Mouse (Mus musculus) cerebellum, adult 9-10 months (tissue): Measurements from ENCODE around the gene Cacna1d.

Source experiments
- DNase-seq: peaks from one replicate; pipeline ENCODE4 v3.0.0; 2022

Cacna1d gene

GRCm38 (mm10) chr14:30255701-30256400 lies 235.4 kb downstream of the Cacna1d start:
- no peak for DNase-seq

GRCm38 (mm10) chr14:30254776-30255175 lies 236.5 kb downstream of the Cacna1d start:
- DNase-seq, result no peak

- no peak for DNase-seq
Observed at GRCm38 (mm10) chr14:30252824-30253223, 238.4 kb downstream of the Cacna1d start.

- no peak for DNase-seq
Observed at GRCm38 (mm10) chr14:30251351-30251750, 239.9 kb downstream of the Cacna1d start.

GRCm38 (mm10) chr14:30249591-30249990 lies 241.7 kb downstream of the Cacna1d start:
- no peak for DNase-seq

GRCm38 (mm10) chr14:30248811-30249210 lies 242.4 kb downstream of the Cacna1d start:
- no peak for DNase-seq

- DNase-seq, result no peak
Observed at GRCm38 (mm10) chr14:30248121-30248520, 243.1 kb downstream of the Cacna1d start.

- DNase-seq, result no peak
Observed at GRCm38 (mm10) chr14:30247606-30248005, 243.6 kb downstream of the Cacna1d start.

- no peak for DNase-seq
Observed at GRCm38 (mm10) chr14:30244776-30245175, 246.5 kb downstream of the Cacna1d start.

- no peak for DNase-seq
Observed at GRCm38 (mm10) chr14:30242818-30243205, 248.4 kb downstream of the Cacna1d start.

- DNase-seq, result no peak
Observed at GRCm38 (mm10) chr14:30242166-30242817, 249.0 kb downstream of the Cacna1d start.

GRCm38 (mm10) chr14:30240916-30241515 lies 250.2 kb downstream of the Cacna1d start:
- no peak for DNase-seq

GRCm38 (mm10) chr14:30238807-30239206 lies 252.4 kb downstream of the Cacna1d start:
- no peak for DNase-seq

- no peak for DNase-seq
Observed at GRCm38 (mm10) chr14:30225161-30225560, 266.1 kb downstream of the Cacna1d start.

GRCm38 (mm10) chr14:30222101-30222500 lies 269.2 kb downstream of the Cacna1d start:
- no peak for DNase-seq

GRCm38 (mm10) chr14:30219851-30220250 lies 271.4 kb downstream of the Cacna1d start:
- DNase-seq, result no peak

- DNase-seq, result peak; percentile 99
Observed at GRCm38 (mm10) chr14:30218114-30218513, 273.1 kb downstream of the Cacna1d start.

GRCm38 (mm10) chr14:30217124-30217523 lies 274.1 kb downstream of the Cacna1d start:
- no peak for DNase-seq

GRCm38 (mm10) chr14:30208156-30208555 lies 283.1 kb downstream of the Cacna1d start:
- peak; percentile 70 for DNase-seq

- DNase-seq, result no peak
Observed at GRCm38 (mm10) chr14:30205821-30206220, 285.4 kb downstream of the Cacna1d start.

GRCm38 (mm10) chr14:30204526-30204925 lies 286.7 kb downstream of the Cacna1d start:
- DNase-seq, result peak; percentile 85

- DNase-seq, result no peak
Observed at GRCm38 (mm10) chr14:30200310-30200709, 290.9 kb downstream of the Cacna1d start.

GRCm38 (mm10) chr14:30198882-30199281 lies 292.4 kb downstream of the Cacna1d start:
- DNase-seq, result no peak

- no peak for DNase-seq
Observed at GRCm38 (mm10) chr14:30198116-30198515, 293.1 kb downstream of the Cacna1d start.
